Mouse (Mus musculus) G1E-ER4 (cell line): Measurements from ENCODE around the gene Kyat1. TPM values are rescaled to one million over a fixed set of nuclear protein-coding genes. Genes with fewer than 3 reads are reported as not detected.

Experiments used
- GATA1 ChIP-seq: IDR thresholded peaks from one replicate; pipeline ENCODE4 v1.8.0; 2012; ENCODE audit warnings: low read length, inconsistent platforms
- polyA plus RNA-seq: library from polyadenylated mRNA; stranded (reverse); fragments of >175 nt; gene quantifications from 2 replicates; pipeline ENCODE4 v1.2.3, GENCODE M21; 2012

Gene Kyat1
- polyA plus RNA-seq, 1 experiment = 4.8 TPM

DNA sequence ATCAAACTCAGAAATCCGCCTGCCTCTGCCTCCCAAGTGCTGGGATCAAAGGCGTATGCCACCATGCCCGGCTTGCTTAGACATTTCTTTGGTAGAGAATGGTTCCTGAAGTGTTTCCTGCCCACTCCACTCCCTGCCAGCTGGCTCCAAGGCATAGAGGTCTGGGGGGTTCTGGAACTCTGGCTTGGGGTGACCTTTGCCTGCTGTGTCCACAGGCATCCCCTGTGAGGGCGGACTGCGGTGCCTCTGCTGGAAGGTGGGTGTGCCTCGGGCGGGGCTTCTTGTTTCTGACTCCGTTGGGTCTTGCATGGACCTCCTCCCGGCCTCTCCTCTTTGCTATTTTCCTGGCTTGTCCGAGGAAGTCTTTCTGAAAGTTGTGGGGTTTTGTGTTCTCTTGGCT lies 69.2 kb downstream of the Kyat1 start:
- no peak for TF ChIP-seq GATA1

Other genes with a start within 250 kb of the Kyat1 start
- gene Sptan1, start 240.3 kb downstream of the Kyat1 start, polyA plus RNA-seq = 3.4 and 4.7 TPM in 2 replicates
- gene Wdr34, start 157.0 kb downstream of the Kyat1 start, polyA plus RNA-seq = 29.5 and 36.5 TPM in 2 replicates
- 618 and 765 TPM in 2 replicates for gene Set, start 148.5 kb downstream of the Kyat1 start, polyA plus RNA-seq
- 26.9 and 29.7 TPM in 2 replicates for gene Pkn3, start 128.2 kb downstream of the Kyat1 start, polyA plus RNA-seq
- 42.0 and 45.2 TPM in 2 replicates for gene Zdhhc12, start 112.2 kb downstream of the Kyat1 start, polyA plus RNA-seq
- gene Zer1, start 81.3 kb downstream of the Kyat1 start, polyA plus RNA-seq = 11.1 and 18.6 TPM in 2 replicates
- 26.0 and 27.7 TPM in 2 replicates for gene Tbc1d13, start 72.1 kb downstream of the Kyat1 start, polyA plus RNA-seq
- gene Endog, start 34.4 kb downstream of the Kyat1 start, polyA plus RNA-seq = 53.8 and 67.9 TPM in 2 replicates
- 50.7 and 54.1 TPM in 2 replicates for gene Spout1, start 27.4 kb downstream of the Kyat1 start, polyA plus RNA-seq
- 3.8 and 6.4 TPM in 2 replicates for gene Lrrc8a, start 31.9 kb upstream of the Kyat1 start, polyA plus RNA-seq
- 0.53 and 2.0 TPM in 2 replicates for gene Gm28035, start 34.7 kb upstream of the Kyat1 start, polyA plus RNA-seq
- 0.10 and 0.15 TPM in 2 replicates for gene Phyhd1, start 60.4 kb upstream of the Kyat1 start, polyA plus RNA-seq
- not detected in 2 replicates for gene Gm28038, start 75.2 kb upstream of the Kyat1 start, polyA plus RNA-seq
- 5.8 and 8.4 TPM in 2 replicates for gene Dolk, start 80.5 kb upstream of the Kyat1 start, polyA plus RNA-seq
- 108 and 109 TPM in 2 replicates for gene Nup188, start 80.5 kb upstream of the Kyat1 start, polyA plus RNA-seq
- gene Sh3glb2, start 153.5 kb upstream of the Kyat1 start, polyA plus RNA-seq = 38.7 and 40.7 TPM in 2 replicates
- 16.3 and 17.9 TPM in 2 replicates for gene Miga2, start 158.4 kb upstream of the Kyat1 start, polyA plus RNA-seq
- gene Dolpp1, start 186.4 kb upstream of the Kyat1 start, polyA plus RNA-seq = 24.4 and 31.5 TPM in 2 replicates
- gene Crat, start 210.0 kb upstream of the Kyat1 start, polyA plus RNA-seq = 35.7 and 40.4 TPM in 2 replicates
- gene Ptpa, start 210.2 kb upstream of the Kyat1 start, polyA plus RNA-seq = 1,075 and 1,193 TPM in 2 replicates